Mouse (Mus musculus) liver, embryonic 15.5 days (tissue): ENCODE measurements at regions not wholly inside any gene's neighbourhood (a gene's known extent, or its start where the extent isn't known, plus 50 kb on each side); places are given as distances from the start of the nearest gene placed in this dataset.

ENCODE experiments used
- ATAC-seq: fragments of 200-750 bp; cut with Nextera tagmentation; 2 replicates; pipeline ENCODE4 v1.8.0; 2017; ENCODE audit warnings: moderate number of reproducible peaks, mild to moderate bottlenecking, moderate library complexity; ENCODE audit not compliant: insufficient read depth
- H3K27ac ChIP-seq: fragments of 300-500 bp; sonication (generic); replicated peaks from 2 replicates; pipeline ENCODE4 v1.5.1; 2015; ENCODE audit warnings: mild to moderate bottlenecking, inconsistent platforms
- H3K27me3 ChIP-seq: fragments of 300-500 bp; sonication (generic); 2 replicates; pipeline ENCODE4 v1.6.1; 2015; ENCODE audit warnings: mild to moderate bottlenecking, inconsistent platforms
- H3K36me3 ChIP-seq: fragments of 300-500 bp; sonication (generic); replicated peaks from 2 replicates; pipeline ENCODE4 v1.6.1; 2015; ENCODE audit warnings: moderate library complexity, mild to moderate bottlenecking, inconsistent platforms
- H3K4me1 ChIP-seq: fragments of 300-500 bp; sonication (generic); replicated peaks from 2 replicates; pipeline ENCODE4 v1.6.1; 2015; ENCODE audit warnings: inconsistent platforms
- H3K4me2 ChIP-seq: fragments of 300-500 bp; sonication (generic); 2 replicates; pipeline ENCODE4 v1.6.1; 2015; ENCODE audit warnings: moderate library complexity, mild to moderate bottlenecking, inconsistent platforms
- H3K4me3 ChIP-seq: fragments of 300-500 bp; sonication (generic); replicated peaks from 2 replicates; pipeline ENCODE4 v1.5.1; 2015; ENCODE audit warnings: mild to moderate bottlenecking, inconsistent platforms
- H3K9ac ChIP-seq: fragments of 300-500 bp; sonication (generic); 2 replicates; pipeline ENCODE4 v1.6.1; 2015; ENCODE audit warnings: moderate library complexity, mild to moderate bottlenecking, inconsistent platforms
- H3K9me3 ChIP-seq: fragments of 300-500 bp; sonication (generic); replicated peaks from 2 replicates; pipeline ENCODE4 v1.6.1; 2016; ENCODE audit warnings: inconsistent platforms
- WGBS: fragments of 180-500 bp; shearing (Covaris S2); methylation state at CpG from one replicate; pipeline ENCODE4 v1.1.7; 2015; ENCODE audit warnings: mixed read lengths; ENCODE audit not compliant: insufficient replicate concordance; 5-methylcytosine and 5-hydroxymethylcytosine counted together

GRCm38 (mm10) chr1:71763530-71763929 is 110.5 kb upstream of the Fn1 start:
- H3K4me3 ChIP-seq, result no peak overlapping the region
- no peaks in the 10 kb centered on the region for H3K36me3 ChIP-seq
- H3K9me3 ChIP-seq, result no peaks in the 10 kb centered on the region
- no peak overlapping the region for H3K4me2 ChIP-seq
- H3K9ac ChIP-seq, result no peak overlapping the region
- 65% methylated on average over 2 of the region's 2 CpGs for WGBS
- no peaks in the 10 kb centered on the region for H3K4me1 ChIP-seq
- H3K27me3 ChIP-seq, result no peaks in the 10 kb centered on the region
- ATAC-seq, result no peak
- no peak overlapping the region for H3K27ac ChIP-seq

GRCm38 (mm10) chr1:71760342-71760741 is 107.3 kb upstream of the Fn1 start:
- no peak overlapping the region for H3K27ac ChIP-seq
- no peak for ATAC-seq
- H3K4me1 ChIP-seq, result no peaks in the 10 kb centered on the region
- WGBS, result 42% methylated on average over 2 of the region's 2 CpGs
- no peaks in the 10 kb centered on the region for H3K27me3 ChIP-seq
- H3K9me3 ChIP-seq, result no peaks in the 10 kb centered on the region
- H3K36me3 ChIP-seq, result no peaks in the 10 kb centered on the region
- H3K9ac ChIP-seq, result no peak overlapping the region
- H3K4me2 ChIP-seq, result no peak overlapping the region
- no peak overlapping the region for H3K4me3 ChIP-seq

DNA sequence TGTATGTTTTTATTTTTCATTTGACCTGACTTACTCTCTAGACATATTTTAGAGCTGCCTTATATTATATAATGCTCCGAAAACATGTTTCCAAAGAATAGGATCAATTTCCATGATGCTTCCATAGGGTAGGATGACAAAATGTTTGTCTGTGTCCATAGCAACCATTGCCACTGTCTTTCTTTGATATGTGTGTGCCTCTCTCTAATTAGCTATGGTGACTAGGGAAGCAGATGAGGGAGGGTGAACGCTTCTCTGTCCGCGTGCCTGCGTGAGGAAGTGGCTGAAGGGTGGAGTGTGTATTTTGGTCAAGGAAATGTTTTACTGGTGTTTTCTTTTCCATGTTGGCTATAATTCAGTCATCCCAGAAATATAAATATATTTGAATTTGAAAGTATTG is 104.2 kb upstream of the Fn1 start:
- no peak for ATAC-seq
- no peaks in the 10 kb centered on the region for H3K4me1 ChIP-seq
- H3K4me2 ChIP-seq, result no peak overlapping the region
- no peak overlapping the region for H3K27ac ChIP-seq
- no peaks in the 10 kb centered on the region for H3K36me3 ChIP-seq
- H3K27me3 ChIP-seq, result no peaks in the 10 kb centered on the region
- H3K9ac ChIP-seq, result no peak overlapping the region
- H3K4me3 ChIP-seq, result no peak overlapping the region
- WGBS, result 64% methylated on average over 5 of the region's 5 CpGs
- no peaks in the 10 kb centered on the region for H3K9me3 ChIP-seq

DNA sequence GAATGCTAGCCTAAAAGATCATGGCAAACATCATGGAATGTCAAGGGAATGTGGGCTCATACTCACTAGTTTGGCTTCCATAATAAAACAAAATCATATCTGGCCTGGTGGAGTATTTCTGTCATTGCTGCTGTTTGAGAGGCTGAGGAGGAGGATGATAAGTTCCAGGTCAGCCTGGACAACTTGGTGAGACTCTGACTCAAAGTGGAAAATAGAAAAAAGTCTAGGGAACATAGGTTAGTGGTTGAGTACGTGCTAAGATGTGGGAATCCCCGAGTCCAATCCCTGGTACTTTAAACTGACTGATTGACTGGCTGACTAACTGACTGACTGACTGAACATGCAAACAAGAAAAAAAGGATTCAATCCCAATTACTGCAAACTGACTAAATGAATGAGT is 103.2 kb upstream of the Fn1 start:
- no peaks in the 10 kb centered on the region for H3K36me3 ChIP-seq
- no peak overlapping the region for H3K27ac ChIP-seq
- 68% methylated on average over 2 of the region's 2 CpGs for WGBS

DNA sequence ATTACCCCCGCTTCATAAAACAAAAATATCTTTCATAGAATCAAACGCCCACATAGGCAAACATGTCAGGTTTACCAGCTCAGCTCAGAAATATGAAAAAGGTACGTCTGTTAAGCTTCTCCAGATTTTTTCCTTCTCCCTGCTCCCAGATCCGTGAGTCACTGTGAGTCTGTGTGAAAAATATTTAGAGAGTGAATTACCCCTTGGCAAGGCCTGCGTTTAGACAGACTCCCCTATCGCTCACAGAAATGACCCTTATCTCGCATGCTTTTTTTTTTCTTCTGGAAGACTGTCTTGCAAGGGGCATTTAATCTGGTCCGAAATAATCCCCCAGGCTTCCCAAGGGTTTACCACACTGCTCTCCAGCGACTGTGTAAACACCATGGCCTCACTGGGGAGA is 102.4 kb upstream of the Fn1 start:
- Histone ChIP-seq H3K4me2 (no peak overlapping the region), H3K36me3 (no peaks in the 10 kb centered on the region), H3K9ac (no peak overlapping the region), H3K27ac (no peak overlapping the region), H3K27me3 (no peaks in the 10 kb centered on the region), H3K9me3 (no peaks in the 10 kb centered on the region), H3K4me1 (no peaks in the 10 kb centered on the region), H3K4me3 (no peak overlapping the region)
- ATAC-seq, result no peak
- 54% methylated on average over 9 of the region's 9 CpGs for WGBS

More for the DNA sequence above, 103.2 kb upstream of the Fn1 start:
- H3K9ac ChIP-seq, result no peak overlapping the region
- H3K27me3 ChIP-seq, result no peaks in the 10 kb centered on the region
- no peak overlapping the region for H3K4me2 ChIP-seq
- no peaks in the 10 kb centered on the region for H3K4me1 ChIP-seq
- no peaks in the 10 kb centered on the region for H3K9me3 ChIP-seq
- no peak overlapping the region for H3K4me3 ChIP-seq
- no peak for ATAC-seq

DNA sequence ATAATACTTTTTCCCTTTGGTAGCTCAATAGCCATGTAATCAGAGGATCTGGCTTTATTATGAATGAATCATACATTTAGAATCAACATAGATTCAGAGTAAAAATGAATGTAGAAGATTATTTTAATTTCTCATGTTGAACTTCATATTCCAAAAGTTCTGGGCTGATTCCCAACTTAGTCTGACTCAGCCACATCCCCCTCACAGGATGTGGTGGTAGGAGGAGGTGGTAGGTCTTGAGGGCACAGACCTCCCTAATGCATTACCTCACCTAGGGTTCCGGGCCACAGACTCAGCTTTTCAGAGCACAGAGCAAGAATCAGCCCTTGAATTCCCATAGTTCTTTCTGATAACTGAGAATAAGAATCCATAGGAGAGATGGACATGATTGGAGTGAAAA is 99.4 kb upstream of the Fn1 start:
- Histone ChIP-seq H3K27ac (no peak overlapping the region), H3K27me3 (no peaks in the 10 kb centered on the region), H3K4me2 (no peak overlapping the region), H3K4me3 (no peak overlapping the region), H3K4me1 (no peaks in the 10 kb centered on the region), H3K9ac (no peak overlapping the region), H3K36me3 (no peaks in the 10 kb centered on the region), H3K9me3 (no peaks in the 10 kb centered on the region)
- no peak for ATAC-seq
- WGBS, result 65% methylated on average over 1 of the region's 1 CpGs

DNA sequence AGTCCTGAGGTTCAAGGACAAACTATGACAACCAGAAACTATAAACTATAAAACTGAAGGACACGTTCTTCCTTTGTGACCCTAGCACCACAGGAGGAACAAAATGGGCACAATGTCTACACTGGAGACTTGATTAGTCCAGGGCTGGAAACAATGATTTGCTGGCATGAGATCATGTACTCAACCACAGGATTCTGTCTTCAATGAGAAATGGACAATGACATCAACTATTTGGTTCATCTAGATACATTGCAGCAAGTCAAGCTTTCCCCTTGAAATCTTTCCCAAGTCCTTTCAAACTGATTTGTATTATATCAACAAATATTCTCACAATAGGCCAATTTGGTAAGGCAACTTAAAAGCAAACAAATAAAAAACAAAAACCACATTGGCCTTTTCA is 98.6 kb upstream of the Fn1 start:
- 60% methylated on average over 1 of the region's 1 CpGs for WGBS
- Histone ChIP-seq H3K9me3 (no peaks in the 10 kb centered on the region), H3K4me1 (no peaks in the 10 kb centered on the region), H3K9ac (no peak overlapping the region), H3K36me3 (no peaks in the 10 kb centered on the region), H3K27me3 (no peaks in the 10 kb centered on the region), H3K4me2 (no peak overlapping the region), H3K27ac (no peak overlapping the region), H3K4me3 (no peak overlapping the region)
- no peak for ATAC-seq

GRCm38 (mm10) chr1:71735606-71736005 is 82.6 kb upstream of the Fn1 start:
- Histone ChIP-seq H3K27me3 (no peaks in the 10 kb centered on the region), H3K9me3 (no peaks in the 10 kb centered on the region), H3K4me1 (peaks cover 13% of the 10 kb centered on the region), H3K9ac (no peak overlapping the region), H3K27ac (no peak overlapping the region), H3K36me3 (no peaks in the 10 kb centered on the region), H3K4me3 (no peak overlapping the region), H3K4me2 (no peak overlapping the region)
- WGBS, result 47% methylated on average over 3 of the region's 3 CpGs
- no peak for ATAC-seq

DNA sequence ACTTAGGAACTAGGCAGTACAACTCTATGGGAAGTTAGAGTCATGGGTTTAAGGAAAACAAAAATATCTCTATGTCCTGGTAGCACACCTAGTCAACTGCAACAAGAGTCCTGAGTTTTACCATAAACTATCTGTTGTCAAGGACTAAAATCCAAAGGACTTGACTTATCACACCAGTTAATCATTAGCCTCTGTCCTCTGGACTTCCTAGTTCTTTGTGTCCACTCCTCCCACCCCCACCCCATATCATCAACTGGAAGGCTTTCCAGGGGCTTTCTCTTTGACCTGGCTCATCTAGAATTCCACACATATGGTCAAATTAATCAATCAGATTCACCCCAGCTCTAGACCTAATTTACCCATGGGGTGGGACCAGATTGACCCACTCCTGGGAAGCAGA is 78.6 kb upstream of the Fn1 start:
- Histone ChIP-seq H3K36me3 (no peaks in the 10 kb centered on the region), H3K27me3 (no peaks in the 10 kb centered on the region), H3K27ac (peak overlapping the region; percentile 55; the same call in 1 of the 2 replicates), H3K9me3 (no peaks in the 10 kb centered on the region), H3K4me1 (peaks cover 30% of the 10 kb centered on the region), H3K9ac (no peak overlapping the region), H3K4me2 (no peak overlapping the region), H3K4me3 (no peak overlapping the region)
- peak; percentile 37; the same call in 1 of the 2 replicates for ATAC-seq

GRCm38 (mm10) chr1:71731011-71731410 is 78.0 kb upstream of the Fn1 start:
- H3K4me3 ChIP-seq, result no peak overlapping the region
- H3K4me2 ChIP-seq, result no peak overlapping the region
- H3K27ac ChIP-seq, result 0 out of 2 replicates have a peak overlapping the region, but pooled peaks have one; percentile 60
- ATAC-seq, result no peak
- no peaks in the 10 kb centered on the region for H3K9me3 ChIP-seq
- 11% methylated on average over 4 of the region's 4 CpGs for WGBS
- H3K9ac ChIP-seq, result no peak overlapping the region
- peaks cover 30% of the 10 kb centered on the region for H3K4me1 ChIP-seq
- no peaks in the 10 kb centered on the region for H3K36me3 ChIP-seq
- no peaks in the 10 kb centered on the region for H3K27me3 ChIP-seq

GRCm38 (mm10) chr1:71728852-71729347 is 75.9 kb upstream of the Fn1 start:
- Histone ChIP-seq H3K9ac (no peak overlapping the region), H3K9me3 (no peaks in the 10 kb centered on the region), H3K36me3 (no peaks in the 10 kb centered on the region), H3K4me1 (peaks cover 26% of the 10 kb centered on the region), H3K4me3 (no peak overlapping the region), H3K27ac (0 out of 2 replicates have a peak overlapping the region, but pooled peaks have one; percentile 41), H3K27me3 (no peaks in the 10 kb centered on the region), H3K4me2 (no peak overlapping the region)
- ATAC-seq, result peak; percentile 25; the same call in 1 of the 2 replicates
- 45% methylated on average over 8 of the region's 8 CpGs for WGBS

- 35% methylated on average over 7 of the region's 7 CpGs for WGBS
- Histone ChIP-seq H3K4me1 (peaks cover 11% of the 10 kb centered on the region; the same call in 1 of the 2 replicates), H3K9ac (no peak overlapping the region), H3K4me3 (no peak overlapping the region), H3K4me2 (no peak overlapping the region), H3K27me3 (no peaks in the 10 kb centered on the region), H3K36me3 (no peaks in the 10 kb centered on the region), H3K27ac (peak overlapping the region; percentile 63; the same call in 1 of the 2 replicates), H3K9me3 (no peaks in the 10 kb centered on the region)
- peak; percentile 65 for ATAC-seq
Measured at GRCm38 (mm10) chr1:71723816-71724215, 70.8 kb upstream of the Fn1 start.
